Mouse (Mus musculus): ENCODE results near the gene P2rx6. TPM values are rescaled to one million over a fixed set of nuclear protein-coding genes. Genes with fewer than 3 reads are reported as not detected.
A peak's percentile ranks its signal among the peaks of the same experiment; 100 is the strongest.

P2rx6 gene
- polyA plus RNA-seq, 1 experiment from 2014 or later: 0.82 TPM

- Histone ChIP-seq H3K36me3 (peaks cover under 1% of the 10 kb centered on the region; the same call in 1 of the 2 replicates), H3K4me1 (peaks cover 15% of the 10 kb centered on the region), H3K4me3 (replicated peaks) (no peak overlapping the region), H3K27ac (no peak overlapping the region), H3K9ac (no peak overlapping the region), H3K27me3 (no peaks in the 10 kb centered on the region), H3K4me2 (no peak overlapping the region), H3K9me3 (replicated peaks) (no peaks in the 10 kb centered on the region)
- no peak for ATAC-seq (replicated peaks; ENCODE audit: low FRiP score)
- 81% methylated on average over 5 of the region's 5 CpGs for WGBS
These were observed 54.5 kb downstream of the P2rx6 start for GRCm38 (mm10) chr16:17616212-17616611.

DNA sequence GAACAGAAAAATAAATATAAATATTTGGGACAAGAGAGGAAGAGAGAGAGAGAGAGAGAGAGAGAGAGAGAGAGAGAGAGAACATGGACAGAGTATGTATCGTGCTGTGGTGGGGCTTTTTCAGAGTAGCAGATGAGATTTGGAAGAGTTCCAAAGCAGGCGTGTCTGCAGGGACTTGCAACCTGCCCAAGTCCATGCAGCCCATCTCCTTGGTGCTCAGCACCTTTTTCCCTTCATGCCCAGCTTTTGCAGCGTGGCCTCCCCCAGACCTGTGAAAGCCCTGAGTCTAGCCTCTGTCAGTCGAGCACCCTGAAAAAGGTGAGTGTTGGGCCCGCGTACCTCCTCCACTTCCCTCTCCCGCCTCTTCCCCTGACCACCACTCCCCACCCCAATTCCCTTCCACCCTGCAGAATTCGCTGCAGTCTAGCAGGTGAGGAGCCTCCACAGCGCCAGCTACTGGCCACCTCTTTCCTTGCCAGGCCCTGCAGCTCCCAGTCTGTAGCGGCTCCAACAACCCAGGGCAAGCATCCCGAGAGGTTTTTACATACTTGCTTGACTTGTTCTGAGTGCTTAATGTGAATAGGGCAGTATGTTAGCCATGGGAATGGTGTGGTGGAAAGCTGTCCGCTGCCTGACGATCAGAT lies 56.4 kb downstream of the P2rx6 start:
- H3K9ac ChIP-seq: no peak overlapping the region
- H3K27ac ChIP-seq: peak overlapping the region; percentile 54; the same call in 1 of the 2 replicates
- H3K36me3 ChIP-seq: peaks cover 18% of the 10 kb centered on the region
- WGBS: 12% methylated on average over 13 of the region's 13 CpGs
- peak overlapping the region; percentile 51 for H3K4me2 ChIP-seq
- ATAC-seq (replicated peaks; ENCODE audit: low FRiP score): peak; percentile 60
- no peaks in the 10 kb centered on the region for H3K27me3 ChIP-seq
- H3K4me1 ChIP-seq: peaks cover 15% of the 10 kb centered on the region
- H3K9me3 ChIP-seq (replicated peaks): no peaks in the 10 kb centered on the region
- H3K4me3 ChIP-seq (replicated peaks): peak overlapping the region; percentile 11; the same call in 1 of the 2 replicates

DNA sequence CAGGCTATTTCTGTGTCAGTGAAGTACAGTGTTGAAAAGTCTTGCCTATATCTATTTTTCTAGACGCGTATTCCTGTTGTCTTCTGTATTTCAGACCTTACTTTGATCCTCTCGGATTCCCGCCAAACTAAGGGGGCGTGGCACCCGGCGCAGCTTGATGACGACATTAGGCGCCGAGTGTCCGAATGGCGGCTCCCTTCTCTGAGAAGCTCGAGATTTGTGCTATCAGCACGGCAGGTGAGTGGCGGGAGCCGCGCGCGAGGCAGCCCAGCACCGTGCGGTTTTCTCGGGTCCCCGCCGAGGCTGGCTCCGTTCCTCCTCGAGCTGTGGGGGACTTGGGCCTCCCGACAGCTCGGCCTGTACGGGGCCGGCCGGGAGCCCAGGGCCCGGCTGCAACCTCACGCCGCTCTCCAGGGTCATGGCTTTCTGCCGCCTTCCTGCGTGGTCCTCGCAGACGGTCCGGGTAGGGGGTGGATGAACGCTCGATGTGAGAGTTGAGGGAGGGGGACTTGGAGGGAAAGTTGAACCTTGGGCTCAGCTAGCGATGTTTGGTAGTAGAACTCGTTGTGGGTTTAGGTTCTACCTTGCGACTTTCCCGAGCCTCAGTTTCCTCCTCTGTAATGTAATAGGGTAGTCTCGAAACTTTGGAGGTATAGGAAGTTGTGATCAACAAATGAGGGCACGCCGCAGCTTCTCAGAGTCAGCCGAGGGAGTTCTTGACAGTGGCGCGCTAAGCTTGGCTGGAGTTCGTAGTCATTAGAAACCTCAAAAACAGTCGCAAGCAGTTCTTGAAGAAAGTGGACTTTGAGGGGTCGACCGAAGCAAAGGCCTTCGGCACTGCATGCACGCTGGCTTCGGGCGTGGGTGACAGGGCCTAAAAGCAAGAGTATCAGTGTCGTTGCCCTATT lies 57.8 kb downstream of the P2rx6 start, which contains the start of gene Smpd4:
Smpd4 (plus strand) TSS at position 157 of the 908 bp plus-strand sequence.
- Histone ChIP-seq H3K9me3 (replicated peaks) (no peaks in the 10 kb centered on the region), H3K27ac (peak within 1 kb of the TSS; percentile 54; the same call in 1 of the 2 replicates), H3K27me3 (no peaks in the 10 kb centered on the region), H3K4me3 (replicated peaks) (peak within 1 kb of the TSS; percentile 80), H3K9ac (peak within 1 kb of the TSS; percentile 92), H3K4me2 (peak within 1 kb of the TSS; percentile 82), H3K4me1 (peaks cover 15% of the 10 kb centered on the region), H3K36me3 (peaks cover 31% of the 10 kb centered on the region)
- WGBS: 2% methylated on average over 60 of the region's 60 CpGs
- peak; percentile 77 for ATAC-seq (replicated peaks; ENCODE audit: low FRiP score)

- H3K4me3 ChIP-seq (replicated peaks): no peak overlapping the region
- WGBS: 89% methylated on average over 1 of the region's 1 CpGs
These were observed 60.3 kb downstream of the P2rx6 start for GRCm38 (mm10) chr16:17621936-17622335.

GRCm38 (mm10) chr16:17625488-17626268 lies 64.0 kb downstream of the P2rx6 start:
- H3K4me3 ChIP-seq (replicated peaks): no peak overlapping the region
- no peaks in the 10 kb centered on the region for H3K27me3 ChIP-seq
- no peak overlapping the region for H3K9ac ChIP-seq
- no peak overlapping the region for H3K27ac ChIP-seq
- H3K36me3 ChIP-seq: peaks cover 89% of the 10 kb centered on the region
- H3K4me1 ChIP-seq: no peaks in the 10 kb centered on the region
- H3K4me2 ChIP-seq: no peak overlapping the region
- 71% methylated on average over 8 of the region's 8 CpGs for WGBS
- ATAC-seq (replicated peaks; ENCODE audit: low FRiP score): peak; percentile 36; the same call in 1 of the 2 replicates
- no peaks in the 10 kb centered on the region for H3K9me3 ChIP-seq (replicated peaks)

More at GRCm38 (mm10) chr16:17621936-17622335, 60.3 kb downstream of the P2rx6 start:
- no peak overlapping the region for H3K4me2 ChIP-seq
- peaks cover 52% of the 10 kb centered on the region for H3K36me3 ChIP-seq
- no peaks in the 10 kb centered on the region for H3K9me3 ChIP-seq (replicated peaks)
- peaks cover 15% of the 10 kb centered on the region for H3K4me1 ChIP-seq
- H3K27me3 ChIP-seq: no peaks in the 10 kb centered on the region
- no peak overlapping the region for H3K9ac ChIP-seq
- ATAC-seq (replicated peaks; ENCODE audit: low FRiP score): no peak
- H3K27ac ChIP-seq: no peak overlapping the region

- Histone ChIP-seq H3K27ac (no peak overlapping the region), H3K9me3 (replicated peaks) (no peaks in the 10 kb centered on the region), H3K4me2 (no peak overlapping the region), H3K27me3 (no peaks in the 10 kb centered on the region), H3K36me3 (peaks cover 93% of the 10 kb centered on the region), H3K9ac (no peak overlapping the region), H3K4me1 (no peaks in the 10 kb centered on the region), H3K4me3 (replicated peaks) (no peak overlapping the region)
- 96% methylated on average over 5 of the region's 5 CpGs for WGBS
- ATAC-seq (replicated peaks; ENCODE audit: low FRiP score): no peak
These were observed 64.5 kb downstream of the P2rx6 start for GRCm38 (mm10) chr16:17626269-17626555.

Other genes starting within 250 kb of the P2rx6 start
- gene Serpind1, start 230.5 kb upstream of the P2rx6 start, polyA plus RNA-seq (2015; fragmentation: Nextera tagmentation; extraction: Ambion mirVana): 1.9 and 3.2 TPM in 2 replicates
- 14.2 and 15.2 TPM in 2 replicates for gene Snap29, start 155.9 kb upstream of the P2rx6 start, polyA plus RNA-seq (2015; fragmentation: Nextera tagmentation; extraction: Ambion mirVana)
- gene Pi4ka, start 155.6 kb upstream of the P2rx6 start, polyA plus RNA-seq (2015; fragmentation: Nextera tagmentation; extraction: Ambion mirVana): 30.9 and 39.7 TPM in 2 replicates
- gene Crkl, start 109.9 kb upstream of the P2rx6 start, polyA plus RNA-seq (2015; fragmentation: Nextera tagmentation; extraction: Ambion mirVana): 68.9 and 72.6 TPM in 2 replicates
- gene Aifm3, start 72.3 kb upstream of the P2rx6 start, polyA plus RNA-seq (2015; fragmentation: Nextera tagmentation; extraction: Ambion mirVana): 1.8 and 2.1 TPM in 2 replicates
- gene Lztr1, start 53.2 kb upstream of the P2rx6 start, polyA plus RNA-seq (2015; fragmentation: Nextera tagmentation; extraction: Ambion mirVana): 83.3 and 96.0 TPM in 2 replicates
- gene Thap7, start 30.7 kb upstream of the P2rx6 start, polyA plus RNA-seq (2015; fragmentation: Nextera tagmentation; extraction: Ambion mirVana): 51.9 and 55.2 TPM in 2 replicates
- gene Lrrc74b, start 638 bp upstream of the P2rx6 start, polyA plus RNA-seq (2015; fragmentation: Nextera tagmentation; extraction: Ambion mirVana): 0.23 and 0.24 TPM in 2 replicates
- 8.6 and 10.3 TPM in 2 replicates for gene Slc7a4, start 21.3 kb downstream of the P2rx6 start, polyA plus RNA-seq (2015; fragmentation: Nextera tagmentation; extraction: Ambion mirVana)
- gene Smpd4, start 57.5 kb downstream of the P2rx6 start, polyA plus RNA-seq (2015; fragmentation: Nextera tagmentation; extraction: Ambion mirVana): 38.8 and 42.6 TPM in 2 replicates
- gene Ccdc74a, start 84.6 kb downstream of the P2rx6 start, polyA plus RNA-seq (2015; fragmentation: Nextera tagmentation; extraction: Ambion mirVana): 6.8 and 7.8 TPM in 2 replicates
- gene Med15, start 171.0 kb downstream of the P2rx6 start, polyA plus RNA-seq (2015; fragmentation: Nextera tagmentation; extraction: Ambion mirVana): 44.4 and 47.9 TPM in 2 replicates
- gene Klhl22, start 197.7 kb downstream of the P2rx6 start, polyA plus RNA-seq (2015; fragmentation: Nextera tagmentation; extraction: Ambion mirVana): 65.1 and 71.4 TPM in 2 replicates
- 10.8 and 12.3 TPM in 2 replicates for gene Scarf2, start 235.4 kb downstream of the P2rx6 start, polyA plus RNA-seq (2015; fragmentation: Nextera tagmentation; extraction: Ambion mirVana)